Mouse (Mus musculus) lung, embryonic 14.5 days (tissue): ENCODE data around the gene Clec1a. TPM values are rescaled to one million over a fixed set of nuclear protein-coding genes. Genes with fewer than 3 reads are reported as not detected.

Experiments used
- ATAC-seq: fragments of 200-750 bp; cut with Nextera tagmentation; 2 replicates; pipeline ENCODE4 v1.8.0; 2017; ENCODE audit warnings: mild to moderate bottlenecking, moderate TSS enrichment, moderate library complexity; ENCODE audit not compliant: insufficient read depth
- DNase-seq: peaks from one replicate; pipeline ENCODE4 v3.0.0-alpha.2; 2015
- H3K27ac ChIP-seq: fragments of 300-500 bp; sonication (generic); 2 replicates; pipeline ENCODE4 v1.5.1; 2014; ENCODE audit warnings: low read depth, mild to moderate bottlenecking, moderate library complexity
- H3K27me3 ChIP-seq: fragments of 300-500 bp; sonication (generic); 2 replicates; pipeline ENCODE4 v1.6.1; 2014; ENCODE audit warnings: low read length, control low read depth; ENCODE audit not compliant: insufficient read depth
- H3K36me3 ChIP-seq: fragments of 300-500 bp; sonication (generic); 2 replicates; pipeline ENCODE4 v1.6.1; 2014; ENCODE audit warnings: control low read depth; ENCODE audit not compliant: insufficient read depth
- H3K4me1 ChIP-seq: fragments of 300-500 bp; sonication (generic); 2 replicates; pipeline ENCODE4 v1.6.1; 2014; ENCODE audit warnings: antibody characterized with exemption, control low read depth; ENCODE audit not compliant: insufficient read depth
- H3K4me2 ChIP-seq: fragments of 300-500 bp; sonication (generic); 2 replicates; pipeline ENCODE4 v1.6.1; 2014; ENCODE audit warnings: mild to moderate bottlenecking
- H3K4me3 ChIP-seq: fragments of 300-500 bp; sonication (generic); 2 replicates; pipeline ENCODE4 v1.5.1; 2014; ENCODE audit warnings: low read depth, low read length
- H3K9ac ChIP-seq: fragments of 300-500 bp; sonication (generic); 2 replicates; pipeline ENCODE4 v1.6.1; 2014
- H3K9me3 ChIP-seq: fragments of 300-500 bp; sonication (generic); 2 replicates; pipeline ENCODE4 v1.6.1; 2016; ENCODE audit warnings: low read depth, low read length, control low read depth
- CTCF ChIP-seq: IDR thresholded peaks from 2 replicates; pipeline ENCODE4 v1.5.1; 2016; ENCODE audit warnings: antibody characterized with exemption, low read depth
- WGBS: fragments of 180-500 bp; shearing (Covaris S2); extraction: QIAGEN DNeasy Blood & Tissue Kit; methylation state at CpG from one replicate; pipeline ENCODE4 v1.1.7; 2014; 5-methylcytosine and 5-hydroxymethylcytosine counted together
- polyA plus RNA-seq: library from polyadenylated mRNA; unstranded; fragments of >200 nt; fragmentation: Nextera tagmentation; extraction: Ambion mirVana; gene quantifications from 2 replicates; pipeline ENCODE4 v1.2.1, GENCODE M21; 2014

Gene Clec1a
- polyA plus RNA-seq, 1 experiment from 2014 or later: 13.7 TPM

- Histone ChIP-seq H3K4me3 (no peak within 1 kb of the TSS), H3K36me3 (no peaks in the 10 kb centered on the region), H3K9ac (no peak within 1 kb of the TSS), H3K4me1 (0 out of 2 replicates have a peak, but pooled peaks cover 3% of the 10 kb centered on the region), H3K27me3 (no peaks in the 10 kb centered on the region), H3K27ac (no peak within 1 kb of the TSS), H3K9me3 (no peaks in the 10 kb centered on the region), H3K4me2 (no peak within 1 kb of the TSS)
- peak; percentile 10; the same call in 1 of the 2 replicates for ATAC-seq
- no peak for DNase-seq
- TF ChIP-seq CTCF: no peak
- 61% methylated on average over 2 of the region's 2 CpGs for WGBS
Observed at GRCm38 (mm10) chr6:129385774-129386173, 66.0 kb downstream of the Clec1a start, which contains the start of gene Clec12b. Clec12b (minus strand) TSS chr6:129385874.

GRCm38 (mm10) chr6:129385000-129385399 is 66.8 kb downstream of the Clec1a start:
- Histone ChIP-seq H3K27me3 (no peaks in the 10 kb centered on the region), H3K4me2 (no peak overlapping the region), H3K4me1 (0 out of 2 replicates have a peak, but pooled peaks cover 3% of the 10 kb centered on the region), H3K36me3 (no peaks in the 10 kb centered on the region), H3K4me3 (no peak overlapping the region), H3K27ac (no peak overlapping the region), H3K9me3 (no peaks in the 10 kb centered on the region), H3K9ac (no peak overlapping the region)
- DNase-seq (no peak), ATAC-seq (no peak)
- TF ChIP-seq CTCF: no peak
- WGBS: 80% methylated on average over 4 of the region's 4 CpGs

GRCm38 (mm10) chr6:129383466-129383865 is 68.3 kb downstream of the Clec1a start:
- peak; percentile 43 for DNase-seq
- no peak for TF ChIP-seq CTCF
- Histone ChIP-seq H3K9ac (no peak overlapping the region), H3K4me1 (0 out of 2 replicates have a peak, but pooled peaks cover 3% of the 10 kb centered on the region), H3K4me2 (no peak overlapping the region), H3K4me3 (no peak overlapping the region), H3K27me3 (no peaks in the 10 kb centered on the region), H3K27ac (no peak overlapping the region), H3K9me3 (no peaks in the 10 kb centered on the region), H3K36me3 (no peaks in the 10 kb centered on the region)
- 36% methylated on average over 3 of the region's 3 CpGs for WGBS
- peak; percentile 54; the same call in 1 of the 2 replicates for ATAC-seq

GRCm38 (mm10) chr6:129381736-129382135 is 70.1 kb downstream of the Clec1a start:
- no peak overlapping the region for H3K4me3 ChIP-seq
- H3K36me3 ChIP-seq: no peaks in the 10 kb centered on the region
- 33% methylated on average over 1 of the region's 1 CpGs for WGBS
- no peak overlapping the region for H3K9ac ChIP-seq
- H3K27me3 ChIP-seq: no peaks in the 10 kb centered on the region
- no peak for ATAC-seq
- H3K4me2 ChIP-seq: no peak overlapping the region
- 0 out of 2 replicates have a peak, but pooled peaks cover 2% of the 10 kb centered on the region for H3K4me1 ChIP-seq
- no peak for DNase-seq
- no peak for TF ChIP-seq CTCF
- H3K9me3 ChIP-seq: no peaks in the 10 kb centered on the region
- H3K27ac ChIP-seq: no peak overlapping the region

- no peak overlapping the region for H3K4me2 ChIP-seq
- H3K27me3 ChIP-seq: no peaks in the 10 kb centered on the region
- 59% methylated on average over 4 of the region's 4 CpGs for WGBS
- no peaks in the 10 kb centered on the region for H3K36me3 ChIP-seq
- H3K4me1 ChIP-seq: no peaks in the 10 kb centered on the region
- H3K9me3 ChIP-seq: no peaks in the 10 kb centered on the region
- no peak overlapping the region for H3K4me3 ChIP-seq
- no peak for TF ChIP-seq CTCF
- no peak overlapping the region for H3K9ac ChIP-seq
- DNase-seq: no peak
- no peak overlapping the region for H3K27ac ChIP-seq
- ATAC-seq: no peak
Observed at GRCm38 (mm10) chr6:129380454-129380853, 71.3 kb downstream of the Clec1a start.

- no peak overlapping the region for H3K27ac ChIP-seq
- ATAC-seq: no peak
- no peaks in the 10 kb centered on the region for H3K9me3 ChIP-seq
- H3K4me3 ChIP-seq: no peak overlapping the region
- no peak for TF ChIP-seq CTCF
- H3K36me3 ChIP-seq: no peaks in the 10 kb centered on the region
- no peak overlapping the region for H3K4me2 ChIP-seq
- H3K9ac ChIP-seq: no peak overlapping the region
- no peaks in the 10 kb centered on the region for H3K4me1 ChIP-seq
- no peak for DNase-seq
- no peaks in the 10 kb centered on the region for H3K27me3 ChIP-seq
- 70% methylated on average over 2 of the region's 2 CpGs for WGBS
Observed at GRCm38 (mm10) chr6:129374937-129375471, 76.8 kb downstream of the Clec1a start.

Other genes starting within 250 kb of the Clec1a start
- not detected in 2 replicates for gene Cd69, start 176.6 kb downstream of the Clec1a start, polyA plus RNA-seq
- not detected in 2 replicates for gene 4922502D21Rik, start 120.2 kb downstream of the Clec1a start, polyA plus RNA-seq
- 2.7 and 2.8 TPM in 2 replicates for gene Clec12a, start 109.3 kb downstream of the Clec1a start, polyA plus RNA-seq
- gene Clec12b, start 66.1 kb downstream of the Clec1a start, polyA plus RNA-seq: 0.12 and 0.20 TPM in 2 replicates
- gene Clec1b, start 54.7 kb downstream of the Clec1a start, polyA plus RNA-seq: 3.7 and 5.0 TPM in 2 replicates
- 0.87 and 1.1 TPM in 2 replicates for gene Clec9a, start 43.1 kb downstream of the Clec1a start, polyA plus RNA-seq
- gene Olr1, start 55.2 kb upstream of the Clec1a start, polyA plus RNA-seq: 0.18 and 0.21 TPM in 2 replicates
- 0.47 and 0.55 TPM in 2 replicates for gene Tmem52b, start 60.6 kb upstream of the Clec1a start, polyA plus RNA-seq
- 12.4 and 12.5 TPM in 2 replicates for gene Gabarapl1, start 81.2 kb upstream of the Clec1a start, polyA plus RNA-seq
- gene Klre1, start 125.9 kb upstream of the Clec1a start, polyA plus RNA-seq: not detected in 2 replicates
- gene Klrd1, start 139.8 kb upstream of the Clec1a start, polyA plus RNA-seq: not detected in 2 replicates
- 0.15 TPM in 1 of 2 replicates, not detected in the other for gene Klrk1, start 171.9 kb upstream of the Clec1a start, polyA plus RNA-seq
- not detected in 2 replicates for gene Klrc3, start 191.3 kb upstream of the Clec1a start, polyA plus RNA-seq
- not detected in 2 replicates for gene Klrc2, start 208.7 kb upstream of the Clec1a start, polyA plus RNA-seq
- gene Klrc1, start 227.0 kb upstream of the Clec1a start, polyA plus RNA-seq: 0.12 TPM in 1 of 2 replicates, not detected in the other